Mouse (Mus musculus): ENCODE data around the gene Rb1. TPM values are rescaled to one million over a fixed set of nuclear protein-coding genes. Genes with fewer than 3 reads are reported as not detected.

Rb1 gene
- polyA plus RNA-seq, 1 experiment from 2014 or later = 21.4 TPM

DNA sequence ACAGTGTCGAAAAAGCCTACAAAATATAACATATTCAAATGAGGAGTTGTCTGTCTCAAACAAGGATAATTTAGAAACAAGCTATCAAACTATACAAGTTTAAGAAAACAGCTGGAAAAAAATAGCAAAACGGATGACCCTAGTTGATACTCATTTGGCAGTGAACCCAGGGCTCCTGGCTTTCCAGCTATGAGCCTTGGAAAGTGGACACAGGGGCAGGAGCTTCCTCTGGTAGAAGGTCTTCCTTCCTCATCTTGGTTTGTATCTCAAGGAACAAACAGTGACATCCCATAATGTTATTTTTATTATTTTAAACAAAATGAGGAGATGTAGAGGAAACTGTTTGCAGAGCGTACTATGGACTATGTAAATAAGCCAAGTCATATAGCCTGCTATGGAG is 177.5 kb downstream of the Rb1 start:
- Histone ChIP-seq H3K4me2 (no peak overlapping the region), H3K27me3 (no peaks in the 10 kb centered on the region), H3K27ac (replicated peaks) (no peak overlapping the region), H3K9me3 (replicated peaks) (no peaks in the 10 kb centered on the region), H3K4me3 (replicated peaks) (no peak overlapping the region), H3K4me1 (replicated peaks) (peaks cover 19% of the 10 kb centered on the region), H3K36me3 (replicated peaks) (peaks cover 6% of the 10 kb centered on the region; the same call in 1 of the 2 replicates), H3K9ac (no peak overlapping the region)
- ATAC-seq (ENCODE audit: insufficient read depth) = no peak
- WGBS (ENCODE audit: insufficient replicate concordance) = 60% methylated on average over 3 of the region's 3 CpGs

DNA sequence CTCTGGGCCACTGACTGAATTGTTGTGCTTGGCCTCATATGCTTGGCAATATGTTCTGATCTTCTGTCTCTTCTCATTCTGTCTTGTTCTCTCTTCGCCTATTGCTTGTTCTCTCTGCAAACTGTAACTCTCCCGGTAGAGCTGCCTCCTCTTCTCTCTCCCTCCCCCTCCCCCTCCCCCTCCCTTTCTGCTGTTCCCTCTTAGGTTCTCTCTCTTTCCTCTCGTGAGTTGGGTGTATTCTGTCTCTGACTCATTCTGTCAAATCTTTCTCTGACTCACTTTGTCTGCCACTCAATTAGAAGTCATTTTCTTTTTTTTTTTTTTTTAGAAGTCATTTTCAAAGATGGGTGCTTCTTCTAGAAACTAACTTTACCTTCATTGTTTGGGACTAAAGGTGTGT is 178.9 kb downstream of the Rb1 start:
- H3K27ac ChIP-seq (replicated peaks) = no peak overlapping the region
- H3K36me3 ChIP-seq (replicated peaks) = peaks cover 3% of the 10 kb centered on the region; the same call in 1 of the 2 replicates
- 0 out of 2 replicates have a peak, but pooled peaks cover 3% of the 10 kb centered on the region for H3K27me3 ChIP-seq
- H3K9me3 ChIP-seq (replicated peaks) = no peaks in the 10 kb centered on the region
- H3K4me3 ChIP-seq (replicated peaks) = no peak overlapping the region
- WGBS (ENCODE audit: insufficient replicate concordance) = 30% methylated on average over 3 of the region's 3 CpGs
- no peak overlapping the region for H3K4me2 ChIP-seq
- ATAC-seq (ENCODE audit: insufficient read depth) = no peak
- no peak overlapping the region for H3K9ac ChIP-seq
- H3K4me1 ChIP-seq (replicated peaks) = peaks cover 21% of the 10 kb centered on the region

GRCm38 (mm10) chr14:73145531-73145930 is 180.1 kb downstream of the Rb1 start:
- no peak for ATAC-seq (ENCODE audit: insufficient read depth)
- H3K27ac ChIP-seq (replicated peaks) = no peak overlapping the region
- no peak overlapping the region for H3K9ac ChIP-seq
- 76% methylated on average over 4 of the region's 4 CpGs for WGBS (ENCODE audit: insufficient replicate concordance)
- H3K36me3 ChIP-seq (replicated peaks) = no peaks in the 10 kb centered on the region
- 0 out of 2 replicates have a peak, but pooled peaks cover 3% of the 10 kb centered on the region for H3K27me3 ChIP-seq
- H3K9me3 ChIP-seq (replicated peaks) = no peaks in the 10 kb centered on the region
- no peak overlapping the region for H3K4me3 ChIP-seq (replicated peaks)
- peaks cover 21% of the 10 kb centered on the region for H3K4me1 ChIP-seq (replicated peaks)
- no peak overlapping the region for H3K4me2 ChIP-seq

DNA sequence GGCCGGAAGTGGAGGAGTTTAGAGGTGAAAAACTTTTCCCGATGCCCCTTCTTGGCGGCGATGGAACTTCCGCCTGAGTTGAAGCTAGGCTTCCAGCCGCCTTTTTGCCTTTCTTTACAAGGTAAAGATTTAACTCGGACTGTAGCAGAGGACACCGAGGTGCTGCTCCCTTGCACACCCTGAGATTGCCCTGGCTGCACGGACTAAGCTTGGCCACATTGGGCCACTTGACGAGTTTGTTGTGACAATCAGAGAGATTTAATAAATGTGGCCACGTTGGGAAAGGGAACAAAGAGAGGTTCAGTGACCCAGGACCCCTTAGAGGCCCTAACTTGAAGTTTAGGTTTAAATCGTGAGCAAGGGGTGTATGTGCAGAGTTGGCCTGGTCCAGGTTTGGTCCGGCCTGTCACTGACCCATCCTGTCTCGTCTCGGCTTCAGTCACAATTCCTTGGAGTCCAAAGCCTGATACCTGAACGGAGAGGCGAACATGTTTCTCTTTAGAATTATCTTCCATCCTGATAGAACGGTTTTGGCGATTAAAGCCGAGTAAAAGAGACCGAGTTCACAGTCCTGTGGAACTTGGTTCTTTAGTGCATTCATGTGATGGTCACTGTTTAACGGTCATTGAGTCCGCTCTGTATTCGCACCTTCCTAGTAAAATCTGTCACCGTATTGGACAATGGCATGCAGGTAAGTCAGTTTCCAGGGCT is 181.8 kb downstream of the Rb1 start:
- peak overlapping the region; percentile 86 for H3K27ac ChIP-seq (replicated peaks)
- H3K4me2 ChIP-seq = peak overlapping the region; percentile 88
- H3K9me3 ChIP-seq (replicated peaks) = no peaks in the 10 kb centered on the region
- H3K4me1 ChIP-seq (replicated peaks) = peaks cover 21% of the 10 kb centered on the region
- peak; percentile 16; the same call in 1 of the 2 replicates for ATAC-seq (ENCODE audit: insufficient read depth)
- WGBS (ENCODE audit: insufficient replicate concordance) = 35% methylated on average over 25 of the region's 25 CpGs
- peak overlapping the region; percentile 76 for H3K9ac ChIP-seq
- H3K36me3 ChIP-seq (replicated peaks) = no peaks in the 10 kb centered on the region
- H3K4me3 ChIP-seq (replicated peaks) = peak overlapping the region; percentile 72
- 0 out of 2 replicates have a peak, but pooled peaks cover 3% of the 10 kb centered on the region for H3K27me3 ChIP-seq

GRCm38 (mm10) chr14:73142896-73143709 is 182.5 kb downstream of the Rb1 start:
- H3K4me2 ChIP-seq = peak overlapping the region; percentile 88
- WGBS (ENCODE audit: insufficient replicate concordance) = under 1% methylated on average over 73 of the region's 88 CpGs
- peaks cover 21% of the 10 kb centered on the region for H3K4me1 ChIP-seq (replicated peaks)
- H3K9ac ChIP-seq = peak overlapping the region; percentile 76
- H3K4me3 ChIP-seq (replicated peaks) = peak overlapping the region; percentile 72
- no peaks in the 10 kb centered on the region for H3K36me3 ChIP-seq (replicated peaks)
- H3K27ac ChIP-seq (replicated peaks) = peak overlapping the region; percentile 86
- 0 out of 2 replicates have a peak, but pooled peaks cover 3% of the 10 kb centered on the region for H3K27me3 ChIP-seq
- ATAC-seq (ENCODE audit: insufficient read depth) = peak; percentile 88
- H3K9me3 ChIP-seq (replicated peaks) = no peaks in the 10 kb centered on the region

DNA sequence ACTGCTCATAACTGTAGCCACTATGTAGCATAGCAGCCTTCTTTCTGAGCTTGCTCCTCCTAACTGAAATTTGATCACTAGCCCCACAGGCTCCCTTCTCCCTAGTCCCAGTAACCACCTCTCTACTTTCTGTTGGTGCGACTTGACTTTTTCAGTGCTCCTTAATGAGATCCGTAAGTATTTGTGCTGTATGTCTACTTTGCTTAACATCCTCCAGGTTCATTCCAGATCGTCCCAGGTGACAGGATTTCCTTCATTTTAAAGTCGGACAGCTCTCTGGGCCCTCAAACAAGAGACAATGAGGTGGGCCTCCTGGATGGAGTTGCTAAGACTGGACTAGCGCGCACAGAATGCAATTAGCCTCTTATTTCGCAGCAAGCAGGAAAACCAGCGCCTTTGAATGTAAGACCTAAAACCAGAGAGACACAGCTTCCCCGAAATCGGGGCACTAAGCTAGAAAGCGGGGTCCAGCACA is 183.2 kb downstream of the Rb1 start:
- 4% methylated on average over 11 of the region's 11 CpGs for WGBS (ENCODE audit: insufficient replicate concordance)
- peak overlapping the region; percentile 76 for H3K9ac ChIP-seq
- 0 out of 2 replicates have a peak, but pooled peaks cover 3% of the 10 kb centered on the region for H3K27me3 ChIP-seq
- H3K4me3 ChIP-seq (replicated peaks) = peak overlapping the region; percentile 72
- H3K4me1 ChIP-seq (replicated peaks) = peaks cover 21% of the 10 kb centered on the region
- H3K36me3 ChIP-seq (replicated peaks) = no peaks in the 10 kb centered on the region
- peak overlapping the region; percentile 88 for H3K4me2 ChIP-seq
- no peaks in the 10 kb centered on the region for H3K9me3 ChIP-seq (replicated peaks)
- no peak for ATAC-seq (ENCODE audit: insufficient read depth)
- H3K27ac ChIP-seq (replicated peaks) = peak overlapping the region; percentile 86

DNA sequence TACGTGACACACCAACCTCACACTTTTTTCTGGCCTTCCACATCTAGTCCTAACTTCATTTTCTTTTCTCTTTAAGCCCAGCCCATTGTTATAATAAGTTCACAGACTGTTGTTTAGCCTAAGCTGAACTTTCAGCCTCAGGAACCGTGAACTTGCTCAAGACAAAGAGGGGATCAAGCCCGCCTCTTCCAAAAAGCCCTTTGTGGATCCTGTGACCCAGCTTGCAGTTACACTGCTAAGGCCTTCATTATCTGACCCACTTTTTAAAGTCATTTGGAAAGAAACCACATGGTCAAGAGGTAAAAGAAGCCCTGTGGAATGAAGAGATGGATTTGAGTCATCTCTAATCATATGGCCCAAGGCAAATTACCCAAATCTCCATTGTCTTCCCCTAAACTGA is 183.8 kb downstream of the Rb1 start:
- ATAC-seq (ENCODE audit: insufficient read depth) = no peak
- no peak overlapping the region for H3K4me3 ChIP-seq (replicated peaks)
- peaks cover 21% of the 10 kb centered on the region for H3K4me1 ChIP-seq (replicated peaks)
- no peaks in the 10 kb centered on the region for H3K9me3 ChIP-seq (replicated peaks)
- H3K9ac ChIP-seq = no peak overlapping the region
- no peaks in the 10 kb centered on the region for H3K36me3 ChIP-seq (replicated peaks)
- H3K4me2 ChIP-seq = no peak overlapping the region
- H3K27me3 ChIP-seq = 0 out of 2 replicates have a peak, but pooled peaks cover 3% of the 10 kb centered on the region
- WGBS (ENCODE audit: insufficient replicate concordance) = 72% methylated on average over 3 of the region's 3 CpGs
- no peak overlapping the region for H3K27ac ChIP-seq (replicated peaks)

DNA sequence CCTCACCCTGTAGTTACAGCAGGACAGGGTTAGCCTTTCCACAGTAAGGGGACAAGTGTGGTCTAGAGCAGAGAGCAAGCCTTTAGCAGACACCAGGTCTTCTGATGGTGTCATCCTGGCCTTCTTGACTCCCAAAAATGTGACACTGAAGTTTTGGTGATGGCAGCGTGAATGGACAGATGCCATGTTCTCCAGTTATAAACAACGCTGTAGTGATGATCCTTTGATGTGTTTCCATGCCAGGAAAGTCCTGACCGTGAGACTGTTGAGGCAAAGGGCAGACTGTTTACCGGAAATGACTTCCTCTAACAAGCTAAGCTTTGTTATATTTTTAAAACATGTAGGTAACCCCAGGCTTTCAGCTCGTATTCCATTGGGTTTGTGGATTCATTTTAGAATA is 185.8 kb downstream of the Rb1 start:
- Histone ChIP-seq H3K27ac (replicated peaks) (no peak overlapping the region), H3K27me3 (0 out of 2 replicates have a peak, but pooled peaks cover 3% of the 10 kb centered on the region), H3K4me2 (no peak overlapping the region), H3K36me3 (replicated peaks) (no peaks in the 10 kb centered on the region), H3K9me3 (replicated peaks) (no peaks in the 10 kb centered on the region), H3K4me1 (replicated peaks) (peaks cover 19% of the 10 kb centered on the region), H3K9ac (no peak overlapping the region), H3K4me3 (replicated peaks) (no peak overlapping the region)
- ATAC-seq (ENCODE audit: insufficient read depth) = no peak
- 57% methylated on average over 5 of the region's 5 CpGs for WGBS (ENCODE audit: insufficient replicate concordance)

DNA sequence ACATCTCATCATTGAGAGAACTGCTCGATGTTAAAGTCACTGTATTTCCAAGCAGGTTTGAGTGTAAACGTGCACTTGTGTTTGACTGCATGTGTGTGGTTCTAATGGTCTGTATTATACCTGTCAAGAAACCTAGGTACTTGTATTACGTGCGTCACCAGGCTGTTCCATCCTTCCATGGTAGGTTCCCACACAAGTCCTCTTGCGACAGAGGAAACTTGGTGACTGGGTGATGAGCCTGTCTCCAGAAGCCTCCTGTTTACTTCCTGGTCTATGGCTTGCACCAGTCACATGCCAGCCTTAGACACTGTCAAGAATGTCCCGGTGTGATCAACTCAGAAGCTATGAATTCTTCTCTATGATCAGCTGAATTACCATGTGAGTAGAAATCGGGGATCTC is 187.1 kb downstream of the Rb1 start:
- WGBS (ENCODE audit: insufficient replicate concordance) = 67% methylated on average over 7 of the region's 7 CpGs
- H3K4me1 ChIP-seq (replicated peaks) = peaks cover 5% of the 10 kb centered on the region; the same call in 1 of the 2 replicates

DNA sequence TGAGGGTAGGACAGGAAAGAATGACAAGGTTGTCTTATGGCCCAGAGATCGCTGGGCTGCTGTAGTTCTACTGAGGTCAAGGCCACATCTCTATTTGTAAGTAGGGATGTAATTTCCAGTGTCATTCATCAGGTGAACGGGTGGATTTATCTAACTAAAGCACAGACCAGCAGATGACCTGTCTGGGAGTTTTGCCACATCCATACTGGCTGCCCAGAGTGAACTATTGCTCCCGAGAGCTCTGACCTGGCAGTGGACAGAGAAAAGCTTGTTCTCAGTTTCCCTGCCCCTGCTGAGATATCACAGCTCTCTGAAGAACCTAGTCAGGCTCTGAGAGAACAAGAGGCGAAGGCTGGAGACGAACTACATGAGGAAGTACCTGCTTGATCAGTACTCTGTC is 188.4 kb downstream of the Rb1 start:
- Histone ChIP-seq H3K27me3 (no peaks in the 10 kb centered on the region), H3K27ac (replicated peaks) (no peak overlapping the region), H3K4me3 (replicated peaks) (no peak overlapping the region), H3K36me3 (replicated peaks) (no peaks in the 10 kb centered on the region), H3K9ac (no peak overlapping the region), H3K4me1 (replicated peaks) (no peaks in the 10 kb centered on the region), H3K9me3 (replicated peaks) (no peaks in the 10 kb centered on the region), H3K4me2 (no peak overlapping the region)
- WGBS (ENCODE audit: insufficient replicate concordance) = 40% methylated on average over 5 of the region's 5 CpGs
- ATAC-seq (ENCODE audit: insufficient read depth) = no peak

More for the DNA sequence above, 187.1 kb downstream of the Rb1 start:
- Histone ChIP-seq H3K4me2 (no peak overlapping the region), H3K27me3 (0 out of 2 replicates have a peak, but pooled peaks cover 3% of the 10 kb centered on the region), H3K4me3 (replicated peaks) (no peak overlapping the region), H3K9ac (no peak overlapping the region), H3K27ac (replicated peaks) (no peak overlapping the region), H3K9me3 (replicated peaks) (no peaks in the 10 kb centered on the region), H3K36me3 (replicated peaks) (no peaks in the 10 kb centered on the region)
- no peak for ATAC-seq (ENCODE audit: insufficient read depth)

Measured in liver, embryonic 15.5 days (tissue).